In the genomic region with DNA sequence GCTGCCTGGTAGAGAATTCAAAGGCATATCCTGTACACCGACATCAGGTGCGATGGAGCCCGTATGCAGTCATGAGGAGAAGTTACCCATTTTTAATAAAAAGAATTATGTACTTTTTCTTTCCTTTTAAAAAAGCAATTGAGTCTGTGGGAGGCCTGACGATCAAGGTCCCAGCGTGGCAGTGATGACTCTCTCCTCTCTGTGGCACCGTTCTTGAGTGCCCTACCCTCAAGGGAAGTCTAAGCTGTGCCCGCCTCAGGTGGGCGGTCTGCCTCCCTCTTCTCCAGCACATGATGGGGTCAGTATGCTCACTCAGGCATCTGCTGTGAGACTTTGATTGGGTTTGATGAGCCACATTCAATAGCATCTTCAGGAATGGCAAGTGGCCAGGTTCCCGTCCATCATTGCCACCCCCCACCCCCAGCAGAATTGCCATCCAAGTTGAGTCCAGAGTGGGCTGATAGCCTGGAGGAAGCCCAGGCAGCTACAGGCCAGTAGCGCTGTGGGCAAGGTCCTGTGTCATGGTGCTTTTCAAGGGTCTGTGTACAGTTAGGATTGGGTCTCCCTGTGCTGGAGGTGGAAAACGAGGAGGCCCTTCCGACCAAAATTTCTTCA, we compare ENCODE assay signal across 6 mouse cellular contexts. TPM values are rescaled to one million over a fixed set of nuclear protein-coding genes. Genes with fewer than 3 reads are reported as not detected.
A peak's percentile ranks its signal among the peaks of the same experiment; 100 is the strongest.
DNase-seq lines count a peak whose midpoint lies in the region; ATAC-seq lines count a peak whose summit lies in the region.
"Not testable (repeated sequence)": the region's sequence is repeated elsewhere in the genome, so short reads cannot be mapped to it uniquely, and the experiment has no call there.
"Had no signal": no experiment of that assay in that cellular context is flagged by ENCODE, and none has a peak within 500 bp of the region (broad histone marks: within the 10 kb centered on the region; RNA-seq: fewer than 3 reads in every experiment).

No protein-coding gene starts in this region.

- H3K9ac ChIP-seq in heart, embryonic 12.5 days = not testable (repeated sequence)

- not testable (repeated sequence) for H3K4me1 ChIP-seq in heart, embryonic 12.5 days (replicated peaks)

- DNase-seq in cerebellum, adult 9-11 months = peak; percentile 1
- peak; percentile 44 to 45 for DNase-seq in cerebellum, postnatal 14 days
- DNase-seq in left cerebral cortex, postnatal 4 days = peak; percentile 71
- DNase-seq in thymus, postnatal 4 days = peak; percentile 19

- H3K27me3 ChIP-seq in heart, embryonic 12.5 days (replicated peaks) = not testable (repeated sequence)

- not testable (repeated sequence) for H3K4me3 ChIP-seq in heart, embryonic 12.5 days

- H3K36me3 ChIP-seq in heart, embryonic 12.5 days = not testable (repeated sequence)

- WGBS in heart, embryonic 12.5 days = 91% methylated on average over 11 of the region's 12 CpGs

- not testable (repeated sequence) for H3K4me2 ChIP-seq in heart, embryonic 12.5 days

- intact Hi-C loops in left cerebral cortex, postnatal 4 days (cut with DNase I) = not testable (repeated sequence)

- H3K9me3 ChIP-seq in heart, embryonic 12.5 days (replicated peaks) = not testable (repeated sequence)

- H3K27ac ChIP-seq in heart, embryonic 12.5 days (ENCODE audit: poor library complexity, severe bottlenecking) = not testable (repeated sequence)

- 0 out of 2 replicates have a peak, but pooled peaks have one; percentile 24 for ATAC-seq in heart, embryonic 12.5 days (ENCODE audit: insufficient number of reproducible peaks, low FRiP score)

RNA-seq across cellular contexts. Expression of gene Dynlt1a, which starts 11.5 kb away (rescaled TPM):
- 10.9 and 12.3 TPM in 2 replicates for polyA plus RNA-seq in heart, embryonic 12.5 days (2016; fragmentation: Nextera tagmentation; extraction: Ambion mirVana)
- total RNA-seq in left cerebral cortex, postnatal 4 days (2021) = 10 to 100 TPM; 28.1 to 28.8 TPM

RNA-seq across cellular contexts. Expression of gene Tmem181a, which starts 49.1 kb away (rescaled TPM):
- polyA plus RNA-seq in heart, embryonic 12.5 days (2016; fragmentation: Nextera tagmentation; extraction: Ambion mirVana) = 23.7 and 24.5 TPM in 2 replicates
- total RNA-seq in left cerebral cortex, postnatal 4 days (2021) = 10 to 100 TPM; 76.6 to 85.7 TPM
- polyA plus RNA-seq: erythroblast, embryonic 14.5 days had no signal

Comparison
In these comparisons a context has a peak if more than half of its experiments do, and no peak if none do; other contexts are left out.
1. DNase-seq: peak in every context shown above with its lines; median percentile 71 in left cerebral cortex, postnatal 4 days; 44 in cerebellum, postnatal 14 days; 19 in thymus, postnatal 4 days; 1 in cerebellum, adult 9-11 months.